Mouse (Mus musculus) kidney, adult 8-10 months (tissue): ENCODE measurements around the gene Hdac9.
"Not testable (repeated sequence)": the region's sequence is repeated elsewhere in the genome, so short reads cannot be mapped to it uniquely, and the experiment has no call there.

ENCODE experiments used
- DNase-seq, 2 experiments: peaks; one replicate each; pipeline ENCODE4 v3.0.0; 2022

The Hdac9 gene

GRCm38 (mm10) chr12:34481702-34482101, 435.2 kb downstream of the Hdac9 start:
- no peak for DNase-seq

GRCm38 (mm10) chr12:34472949-34473651, 443.8 kb downstream of the Hdac9 start:
- DNase-seq = no peak

- no peak for DNase-seq
Observed at GRCm38 (mm10) chr12:34472542-34472941, 444.4 kb downstream of the Hdac9 start.

- no peak for DNase-seq
Observed at GRCm38 (mm10) chr12:34461728-34462127, 455.2 kb downstream of the Hdac9 start.

GRCm38 (mm10) chr12:34452643-34453042, 464.3 kb downstream of the Hdac9 start:
- DNase-seq = no peak

GRCm38 (mm10) chr12:34451198-34451597, 465.7 kb downstream of the Hdac9 start:
- DNase-seq = no peak

GRCm38 (mm10) chr12:34444724-34445123, 472.2 kb downstream of the Hdac9 start:
- DNase-seq = not testable (repeated sequence)

GRCm38 (mm10) chr12:34440930-34441329, 476.0 kb downstream of the Hdac9 start:
- DNase-seq = no peak

GRCm38 (mm10) chr12:34432919-34433318, 484.0 kb downstream of the Hdac9 start:
- DNase-seq = no peak

GRCm38 (mm10) chr12:34432461-34432860, 484.4 kb downstream of the Hdac9 start:
- no peak for DNase-seq

- DNase-seq = no peak
Observed at GRCm38 (mm10) chr12:34431832-34432231, 485.1 kb downstream of the Hdac9 start.

GRCm38 (mm10) chr12:34425468-34425867, 491.4 kb downstream of the Hdac9 start:
- DNase-seq = no peak

GRCm38 (mm10) chr12:34408139-34408538, 508.8 kb downstream of the Hdac9 start:
- DNase-seq = no peak

- DNase-seq = no peak
Observed at GRCm38 (mm10) chr12:34407143-34407542, 509.8 kb downstream of the Hdac9 start.

- DNase-seq = no peak
Observed at GRCm38 (mm10) chr12:34402065-34402464, 514.8 kb downstream of the Hdac9 start.

- DNase-seq = no peak
Observed at GRCm38 (mm10) chr12:34398611-34399010, 518.3 kb downstream of the Hdac9 start.

GRCm38 (mm10) chr12:34394342-34394741, 522.6 kb downstream of the Hdac9 start:
- DNase-seq = no peak

GRCm38 (mm10) chr12:34379681-34380080, 537.2 kb downstream of the Hdac9 start:
- DNase-seq = no peak

- no peak for DNase-seq
Observed at GRCm38 (mm10) chr12:34378637-34379036, 538.3 kb downstream of the Hdac9 start.

GRCm38 (mm10) chr12:34351906-34352305, 565.0 kb downstream of the Hdac9 start:
- no peak for DNase-seq

GRCm38 (mm10) chr12:34347529-34347928, 569.4 kb downstream of the Hdac9 start:
- DNase-seq = no peak

GRCm38 (mm10) chr12:34342761-34343160, 574.1 kb downstream of the Hdac9 start:
- DNase-seq = no peak

- DNase-seq = no peak
Observed at GRCm38 (mm10) chr12:34338886-34339285, 578.0 kb downstream of the Hdac9 start.

GRCm38 (mm10) chr12:34334455-34335084, 582.3 kb downstream of the Hdac9 start:
- no peak for DNase-seq

- DNase-seq = no peak
Observed at GRCm38 (mm10) chr12:34332884-34333283, 584.0 kb downstream of the Hdac9 start.
